Mouse (Mus musculus): Measurements from ENCODE around the gene AA467197. TPM values are rescaled to one million over a fixed set of nuclear protein-coding genes. Genes with fewer than 3 reads are reported as not detected.

The AA467197 gene
- not detected in 2 replicates for polyA plus RNA-seq (2014; fragmentation: Nextera tagmentation; extraction: Ambion mirVana)

DNA sequence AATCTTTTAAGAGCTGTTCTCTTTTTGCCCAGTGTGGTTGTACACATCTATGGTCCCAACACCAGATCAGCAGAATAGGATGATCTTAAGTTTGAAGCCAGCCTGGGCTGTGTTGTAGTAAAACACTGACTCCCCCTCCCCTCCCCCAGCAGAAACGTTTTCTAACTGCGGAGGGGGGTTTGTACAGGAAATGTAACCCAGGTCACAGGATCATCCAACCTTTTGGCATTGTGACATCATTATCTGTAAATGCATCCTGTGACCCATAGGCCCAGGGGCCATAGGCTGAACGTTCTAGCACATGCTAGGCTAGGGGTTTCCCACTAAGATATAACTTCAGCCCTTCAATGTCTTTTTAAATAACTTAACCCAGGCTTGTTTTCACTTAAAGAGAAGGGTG lies at the start of gene AA467197:
Gene AA467197, plus strand, starts transcription at position 301 of the 400 bp plus-strand sequence.
- 45% methylated on average over 3 of the region's 3 CpGs for WGBS
- Histone ChIP-seq H3K36me3 (replicated peaks; ENCODE audit: control insufficient read depth, insufficient read depth, low read depth, low read length) (no peaks in the 10 kb centered on the region; the same call in 1 of the 2 replicates), H3K4me3 (ENCODE audit: low read depth, low read length) (peak within 1 kb of the TSS; percentile 36), H3K9me3 (replicated peaks; ENCODE audit: control insufficient read depth, low read length) (no peaks in the 10 kb centered on the region), H3K27me3 (ENCODE audit: control insufficient read depth, insufficient read depth, low read length) (peaks cover 3% of the 10 kb centered on the region; the same call in 1 of the 2 replicates), H3K4me2 (ENCODE audit: low read depth, low read length) (peak within 1 kb of the TSS; percentile 76), H3K9ac (replicated peaks; ENCODE audit: low read length) (peak within 1 kb of the TSS; percentile 33; the same call in 1 of the 2 replicates), H3K27ac (replicated peaks; ENCODE audit: low read depth, low read length) (no peak within 1 kb of the TSS), H3K4me1 (ENCODE audit: control insufficient read depth, insufficient read depth, low read length) (no peaks in the 10 kb centered on the region)
- DNase-seq (ENCODE audit: low spot score) (no peak), ATAC-seq (replicated peaks; ENCODE audit: insufficient number of reproducible peaks, low FRiP score, low TSS enrichment, low read depth) (no peak)

DNA sequence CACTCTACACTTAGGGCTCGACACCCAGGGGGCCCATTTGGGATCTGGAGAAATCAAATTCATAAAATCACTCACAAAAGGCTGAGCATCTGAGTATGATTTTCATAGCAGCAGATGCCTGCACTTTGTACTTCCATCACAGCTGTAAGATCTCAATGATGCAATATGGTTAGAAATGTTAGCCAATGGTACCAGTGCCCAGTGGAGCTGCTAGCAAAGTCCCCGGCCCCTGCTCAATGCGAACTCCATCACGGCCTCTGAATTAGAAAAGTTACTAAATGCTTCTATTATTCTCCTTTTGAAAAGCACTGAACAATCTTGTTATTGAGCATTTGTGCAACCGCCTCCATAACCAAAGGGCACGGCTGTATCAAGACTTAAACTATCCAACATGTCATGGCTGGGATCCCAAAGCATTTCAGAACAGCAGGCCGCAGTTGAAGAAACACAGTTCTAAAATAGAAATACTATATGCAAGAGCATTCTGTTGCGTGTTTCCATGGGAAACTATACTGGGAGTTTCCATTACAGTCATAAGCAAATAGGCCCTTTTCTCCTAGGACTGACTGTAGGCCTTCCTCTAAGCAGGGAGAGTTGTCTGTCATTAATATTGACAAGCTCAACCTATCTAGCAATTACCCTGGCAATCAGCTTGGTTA lies 48.8 kb upstream of the AA467197 start:
- H3K9ac ChIP-seq (replicated peaks; ENCODE audit: low read length), result no peak overlapping the region
- WGBS, result 87% methylated on average over 8 of the region's 8 CpGs
- ATAC-seq (replicated peaks; ENCODE audit: insufficient number of reproducible peaks, low FRiP score, low TSS enrichment, low read depth) (no peak), DNase-seq (ENCODE audit: low spot score) (no peak)
- H3K36me3 ChIP-seq (replicated peaks; ENCODE audit: control insufficient read depth, insufficient read depth, low read depth, low read length), result no peaks in the 10 kb centered on the region
- H3K4me1 ChIP-seq (ENCODE audit: control insufficient read depth, insufficient read depth, low read length), result no peaks in the 10 kb centered on the region
- no peak overlapping the region for H3K4me3 ChIP-seq (ENCODE audit: low read depth, low read length)
- H3K9me3 ChIP-seq (replicated peaks; ENCODE audit: control insufficient read depth, low read length), result no peaks in the 10 kb centered on the region
- H3K4me2 ChIP-seq (ENCODE audit: low read depth, low read length), result no peak overlapping the region
- H3K27ac ChIP-seq (replicated peaks; ENCODE audit: low read depth, low read length), result no peak overlapping the region
- no peaks in the 10 kb centered on the region for H3K27me3 ChIP-seq (ENCODE audit: control insufficient read depth, insufficient read depth, low read length)

DNA sequence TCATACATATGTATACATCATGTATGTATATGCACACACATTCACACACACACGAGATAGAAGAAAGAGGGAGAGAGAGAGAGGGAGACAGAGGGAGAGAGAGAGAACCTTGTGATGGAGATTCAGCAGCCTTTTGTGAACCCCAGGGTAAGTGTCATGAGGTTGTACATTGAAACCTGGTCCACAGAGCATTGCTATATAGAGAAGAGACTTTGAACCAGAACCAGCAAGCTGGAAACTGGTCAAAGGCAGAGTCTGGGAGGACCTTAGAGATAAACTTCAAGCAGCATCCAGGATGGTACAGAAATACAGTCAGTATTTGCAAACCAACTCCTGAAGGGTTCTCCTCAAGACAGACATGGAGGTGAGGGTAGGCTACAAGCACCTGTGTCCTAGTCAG lies 46.4 kb upstream of the AA467197 start:
- H3K9me3 ChIP-seq (replicated peaks; ENCODE audit: control insufficient read depth, low read length), result no peaks in the 10 kb centered on the region
- WGBS, result 73% methylated on average over 1 of the region's 1 CpGs
- DNase-seq (ENCODE audit: low spot score) (no peak), ATAC-seq (replicated peaks; ENCODE audit: insufficient number of reproducible peaks, low FRiP score, low TSS enrichment, low read depth) (no peak)
- no peak overlapping the region for H3K27ac ChIP-seq (replicated peaks; ENCODE audit: low read depth, low read length)
- no peaks in the 10 kb centered on the region for H3K27me3 ChIP-seq (ENCODE audit: control insufficient read depth, insufficient read depth, low read length)
- H3K9ac ChIP-seq (replicated peaks; ENCODE audit: low read length), result no peak overlapping the region
- no peak overlapping the region for H3K4me2 ChIP-seq (ENCODE audit: low read depth, low read length)
- H3K36me3 ChIP-seq (replicated peaks; ENCODE audit: control insufficient read depth, insufficient read depth, low read depth, low read length), result no peaks in the 10 kb centered on the region
- no peaks in the 10 kb centered on the region for H3K4me1 ChIP-seq (ENCODE audit: control insufficient read depth, insufficient read depth, low read length)
- H3K4me3 ChIP-seq (ENCODE audit: low read depth, low read length), result no peak overlapping the region

DNA sequence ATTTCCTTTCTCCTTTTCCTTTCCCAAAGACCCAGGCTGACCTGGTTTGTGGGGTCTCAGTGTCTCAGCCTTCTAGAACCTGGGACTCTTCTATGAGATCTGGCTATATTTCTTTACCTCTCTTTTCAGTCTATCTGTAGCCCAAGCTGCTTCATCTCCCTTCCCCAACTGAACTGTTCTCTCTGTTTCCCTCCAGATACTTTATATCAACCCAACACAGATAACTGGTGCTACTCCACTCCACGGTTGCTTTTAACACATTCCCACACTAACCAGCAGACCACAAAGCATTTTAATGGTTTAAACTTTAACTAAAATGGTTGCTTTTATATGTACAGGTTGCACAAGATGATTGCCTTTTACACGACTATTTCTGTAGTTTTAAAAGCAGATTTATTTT lies 45.6 kb upstream of the AA467197 start:
- ATAC-seq (replicated peaks; ENCODE audit: insufficient number of reproducible peaks, low FRiP score, low TSS enrichment, low read depth) (no peak), DNase-seq (ENCODE audit: low spot score) (no peak)
- H3K9me3 ChIP-seq (replicated peaks; ENCODE audit: control insufficient read depth, low read length), result no peaks in the 10 kb centered on the region
- H3K4me3 ChIP-seq (ENCODE audit: low read depth, low read length), result no peak overlapping the region
- no peaks in the 10 kb centered on the region for H3K27me3 ChIP-seq (ENCODE audit: control insufficient read depth, insufficient read depth, low read length)
- no peak overlapping the region for H3K4me2 ChIP-seq (ENCODE audit: low read depth, low read length)
- no peaks in the 10 kb centered on the region for H3K4me1 ChIP-seq (ENCODE audit: control insufficient read depth, insufficient read depth, low read length)
- no peak overlapping the region for H3K9ac ChIP-seq (replicated peaks; ENCODE audit: low read length)
- WGBS, result 73% methylated on average over 2 of the region's 2 CpGs
- H3K27ac ChIP-seq (replicated peaks; ENCODE audit: low read depth, low read length), result no peak overlapping the region
- H3K36me3 ChIP-seq (replicated peaks; ENCODE audit: control insufficient read depth, insufficient read depth, low read depth, low read length), result no peaks in the 10 kb centered on the region

DNA sequence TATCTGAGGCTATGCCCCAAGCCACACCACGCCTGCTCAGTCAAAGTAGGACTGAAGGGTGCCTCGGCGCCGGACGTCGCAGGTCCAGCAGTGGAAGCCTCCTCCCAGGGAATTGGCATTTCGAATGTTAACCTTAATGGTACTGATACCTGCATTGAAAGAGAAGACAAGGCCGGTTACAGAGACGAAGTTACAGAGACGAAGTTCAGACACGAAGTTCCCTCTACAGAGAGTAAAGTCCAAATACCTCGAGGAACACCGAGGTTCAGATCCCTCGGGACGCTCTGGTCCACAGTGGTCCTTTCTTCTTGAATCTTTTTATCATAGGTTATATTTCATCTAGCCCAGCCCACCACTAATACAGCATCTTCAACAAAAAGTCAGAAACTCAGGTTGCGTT lies 41.3 kb upstream of the AA467197 start:
- H3K27me3 ChIP-seq (ENCODE audit: control insufficient read depth, insufficient read depth, low read length), result no peaks in the 10 kb centered on the region
- no peak overlapping the region for H3K27ac ChIP-seq (replicated peaks; ENCODE audit: low read depth, low read length)
- H3K4me1 ChIP-seq (ENCODE audit: control insufficient read depth, insufficient read depth, low read length), result no peaks in the 10 kb centered on the region
- WGBS, result 93% methylated on average over 16 of the region's 16 CpGs
- no peak overlapping the region for H3K4me3 ChIP-seq (ENCODE audit: low read depth, low read length)
- H3K9ac ChIP-seq (replicated peaks; ENCODE audit: low read length), result no peak overlapping the region
- no peaks in the 10 kb centered on the region for H3K9me3 ChIP-seq (replicated peaks; ENCODE audit: control insufficient read depth, low read length)
- no peak for ATAC-seq (replicated peaks; ENCODE audit: insufficient number of reproducible peaks, low FRiP score, low TSS enrichment, low read depth)
- no peaks in the 10 kb centered on the region for H3K36me3 ChIP-seq (replicated peaks; ENCODE audit: control insufficient read depth, insufficient read depth, low read depth, low read length)
- no peak overlapping the region for H3K4me2 ChIP-seq (ENCODE audit: low read depth, low read length)
- DNase-seq (ENCODE audit: low spot score), result no peak

DNA sequence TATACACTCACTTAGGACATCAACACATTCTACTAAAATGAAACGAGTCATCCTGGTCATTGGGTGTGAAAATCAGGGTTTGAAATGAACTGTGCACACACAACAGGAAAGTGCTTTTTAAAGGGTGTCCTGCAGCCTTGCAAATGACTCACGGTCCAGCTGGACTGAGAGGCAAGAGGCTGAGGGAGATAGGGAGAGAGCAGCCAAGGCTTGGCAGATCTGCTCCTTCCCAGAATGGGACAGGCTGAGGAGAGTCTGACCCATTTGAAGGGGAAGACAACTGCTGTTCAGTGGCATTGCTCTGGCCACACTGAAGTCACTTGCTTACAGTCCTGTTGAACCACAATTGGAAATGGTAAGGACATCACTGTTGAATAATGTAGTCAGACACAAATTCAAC lies 37.0 kb upstream of the AA467197 start:
- Histone ChIP-seq H3K36me3 (replicated peaks; ENCODE audit: control insufficient read depth, insufficient read depth, low read depth, low read length) (no peaks in the 10 kb centered on the region), H3K4me1 (ENCODE audit: control insufficient read depth, insufficient read depth, low read length) (no peaks in the 10 kb centered on the region), H3K27me3 (ENCODE audit: control insufficient read depth, insufficient read depth, low read length) (no peaks in the 10 kb centered on the region), H3K27ac (replicated peaks; ENCODE audit: low read depth, low read length) (no peak overlapping the region), H3K9ac (replicated peaks; ENCODE audit: low read length) (no peak overlapping the region), H3K4me3 (ENCODE audit: low read depth, low read length) (no peak overlapping the region), H3K4me2 (ENCODE audit: low read depth, low read length) (no peak overlapping the region), H3K9me3 (replicated peaks; ENCODE audit: control insufficient read depth, low read length) (no peaks in the 10 kb centered on the region)
- DNase-seq (ENCODE audit: low spot score) (no peak), ATAC-seq (replicated peaks; ENCODE audit: insufficient number of reproducible peaks, low FRiP score, low TSS enrichment, low read depth) (no peak)
- WGBS, result 83% methylated on average over 2 of the region's 2 CpGs

DNA sequence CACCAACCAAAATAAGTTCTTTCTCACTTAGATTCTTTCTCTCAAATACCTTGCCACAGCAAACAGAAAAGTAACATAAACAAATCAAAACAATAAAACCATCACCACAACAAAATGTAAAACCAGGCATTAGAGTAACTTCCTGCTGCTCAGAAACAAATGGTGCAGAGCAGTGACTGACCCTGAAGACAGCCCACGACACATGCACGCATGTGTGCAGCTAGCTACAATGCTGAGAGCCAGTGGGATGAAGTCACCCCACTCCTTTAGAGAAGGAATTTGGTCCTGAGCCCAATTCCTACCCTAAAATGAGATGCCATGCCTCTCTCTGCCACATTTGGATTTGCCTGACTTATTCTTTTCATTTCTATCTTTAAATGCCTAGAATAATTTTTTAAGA lies 35.4 kb upstream of the AA467197 start:
- Histone ChIP-seq H3K4me1 (ENCODE audit: control insufficient read depth, insufficient read depth, low read length) (no peaks in the 10 kb centered on the region), H3K9me3 (replicated peaks; ENCODE audit: control insufficient read depth, low read length) (no peaks in the 10 kb centered on the region), H3K9ac (replicated peaks; ENCODE audit: low read length) (no peak overlapping the region), H3K27me3 (ENCODE audit: control insufficient read depth, insufficient read depth, low read length) (no peaks in the 10 kb centered on the region), H3K4me2 (ENCODE audit: low read depth, low read length) (no peak overlapping the region), H3K27ac (replicated peaks; ENCODE audit: low read depth, low read length) (no peak overlapping the region), H3K4me3 (ENCODE audit: low read depth, low read length) (no peak overlapping the region), H3K36me3 (replicated peaks; ENCODE audit: control insufficient read depth, insufficient read depth, low read depth, low read length) (no peaks in the 10 kb centered on the region)
- ATAC-seq (replicated peaks; ENCODE audit: insufficient number of reproducible peaks, low FRiP score, low TSS enrichment, low read depth) (no peak), DNase-seq (ENCODE audit: low spot score) (no peak)
- 84% methylated on average over 2 of the region's 2 CpGs for WGBS

DNA sequence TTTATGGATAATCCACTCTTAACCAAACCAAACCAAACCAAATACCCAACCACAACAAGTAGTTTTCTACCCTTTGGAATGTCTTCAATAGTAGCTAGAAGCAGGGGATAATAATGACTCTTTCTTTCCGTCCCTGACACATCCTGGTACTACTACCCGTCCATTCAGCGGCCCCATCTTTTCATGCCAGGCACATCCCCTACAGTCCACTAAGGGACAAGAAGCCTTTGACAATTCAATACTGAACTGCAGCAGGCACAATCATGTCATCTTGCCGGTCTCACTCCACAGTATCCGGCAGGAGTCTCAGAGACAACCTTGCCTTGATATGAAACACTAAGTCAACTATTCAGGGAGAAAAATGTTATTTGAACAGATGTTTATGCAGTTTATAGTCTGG lies 31.0 kb upstream of the AA467197 start:
- no peaks in the 10 kb centered on the region for H3K27me3 ChIP-seq (ENCODE audit: control insufficient read depth, insufficient read depth, low read length)
- no peak overlapping the region for H3K4me3 ChIP-seq (ENCODE audit: low read depth, low read length)
- no peaks in the 10 kb centered on the region for H3K9me3 ChIP-seq (replicated peaks; ENCODE audit: control insufficient read depth, low read length)
- ATAC-seq (replicated peaks; ENCODE audit: insufficient number of reproducible peaks, low FRiP score, low TSS enrichment, low read depth) (no peak), DNase-seq (ENCODE audit: low spot score) (no peak)
- H3K27ac ChIP-seq (replicated peaks; ENCODE audit: low read depth, low read length), result no peak overlapping the region
- H3K4me1 ChIP-seq (ENCODE audit: control insufficient read depth, insufficient read depth, low read length), result no peaks in the 10 kb centered on the region
- no peak overlapping the region for H3K9ac ChIP-seq (replicated peaks; ENCODE audit: low read length)
- no peak overlapping the region for H3K4me2 ChIP-seq (ENCODE audit: low read depth, low read length)
- H3K36me3 ChIP-seq (replicated peaks; ENCODE audit: control insufficient read depth, insufficient read depth, low read depth, low read length), result no peaks in the 10 kb centered on the region
- WGBS, result 81% methylated on average over 5 of the region's 5 CpGs
